Mouse (Mus musculus) E14TG2a.4 (cell line): ENCODE measurements around the gene Taf6l.

ENCODE experiments used
- CTCF ChIP-seq: conservative IDR thresholded peaks from 2 replicates; pipeline ENCODE4 v1.5.1; 2014; ENCODE audit warnings: low read length
- NANOG ChIP-seq: IDR thresholded peaks from 2 replicates; pipeline ENCODE4 v1.6.1; 2014; ENCODE audit warnings: borderline replicate concordance, low read length, mixed read lengths

DNA sequence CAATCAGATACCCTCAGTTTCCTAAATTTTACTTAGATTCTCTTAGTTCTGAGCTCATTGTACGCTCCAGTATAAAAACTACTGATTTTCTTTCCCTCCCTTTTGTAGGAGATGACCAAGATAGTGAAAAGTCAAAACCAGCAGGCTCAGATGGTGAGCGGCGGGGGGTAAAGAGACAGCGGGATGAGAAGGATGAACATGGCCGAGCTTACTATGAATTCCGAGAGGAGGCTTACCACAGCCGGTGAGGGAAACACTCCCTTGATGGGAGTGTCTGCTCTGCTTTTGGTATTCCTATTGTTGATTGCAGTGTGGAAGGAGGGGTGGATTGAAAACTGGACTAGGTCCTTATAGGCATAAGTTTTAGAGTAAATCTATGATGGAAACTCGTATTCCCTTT, 36.5 kb upstream of the Taf6l start:
- TF ChIP-seq CTCF: no peak
- no peak for TF ChIP-seq NANOG
